In genomic region chr17:35153931-35154330, GRCm38 (mm10) we compare ENCODE assay signal across 24 mouse cellular contexts. TPM values are rescaled to one million over a fixed set of nuclear protein-coding genes. Genes with fewer than 3 reads are reported as not detected.
"Had no signal": no experiment of that assay in that cellular context is flagged by ENCODE, and none has a peak within 500 bp of the region (broad histone marks: within the 10 kb centered on the region; RNA-seq: fewer than 3 reads in every experiment).

No protein-coding gene starts in this region.

- H3K4me3 ChIP-seq: layer of hippocampus, adult 2 months; limb, embryonic 15.5 days; midbrain, embryonic 12.5 days; myocyte; neural tube, embryonic 13.5 days had no signal

- H3K27ac ChIP-seq: kidney, postnatal 0 days; layer of hippocampus, adult 2 months; liver, embryonic 14.5 days; macrophage; midbrain, embryonic 12.5 days; neural tube, embryonic 13.5 days had no signal

- DNase-seq: kidney, adult 2 months; kidney, postnatal 25 days; layer of hippocampus, adult 9-11 months; left cerebral cortex, postnatal 4 days; liver, postnatal 0 days; lung, embryonic 14.5 days; retina, postnatal 1 day; right cerebral cortex, postnatal 25 days; spleen, adult 18-20 months; thymus, postnatal 25 days had no signal

- H3K9me3 ChIP-seq: limb, embryonic 15.5 days; midbrain, embryonic 12.5 days; neural tube, embryonic 13.5 days had no signal

- H3K27me3 ChIP-seq: limb, embryonic 15.5 days; midbrain, embryonic 12.5 days; neural tube, embryonic 13.5 days had no signal

- H3K4me2 ChIP-seq: limb, embryonic 15.5 days; liver, embryonic 11.5 days; lung, embryonic 14.5 days; midbrain, embryonic 12.5 days; neural tube, embryonic 13.5 days had no signal

- H3K9ac ChIP-seq: limb, embryonic 15.5 days; liver, embryonic 14.5 days; liver, postnatal 0 days; lung, embryonic 14.5 days; midbrain, embryonic 12.5 days; neural tube, embryonic 13.5 days had no signal

- H3K4me1 ChIP-seq: midbrain, embryonic 12.5 days; neural tube, embryonic 13.5 days had no signal

- ATAC-seq: intestine, postnatal 0 days; liver, postnatal 0 days; lung, postnatal 0 days; midbrain, embryonic 16.5 days had no signal

RNA-seq across cellular contexts. Expression of gene Aif1, which starts 21.9 kb away (rescaled TPM):
- polyA plus RNA-seq: myocyte had no signal

RNA-seq across cellular contexts. Expression of gene Apom, which starts 22.1 kb away (rescaled TPM):
- total RNA-seq: layer of hippocampus, postnatal 25 days; left cerebral cortex, adult 18-20 months had no signal
- polyA plus RNA-seq: macrophage had no signal
